Mouse (Mus musculus) pancreas, adult 10 weeks (tissue): ENCODE data around the gene Olfr1250. TPM values are rescaled to one million over a fixed set of nuclear protein-coding genes. Genes with fewer than 3 reads are reported as not detected.

ENCODE experiments used
- polyA plus RNA-seq: library from polyadenylated mRNA; stranded (reverse); fragments of 350-450 nt; fragmentation: Illumina TruSeq; extraction: RNeasy Lipid Tissue Mini Kit (QIAGEN cat#74804); gene quantifications from one replicate; pipeline ENCODE4 v1.2.3, GENCODE M21; 2015; ENCODE audit warnings: low read depth, low replicate concordance; ENCODE audit not compliant: insufficient read depth

The Olfr1250 gene
- not detected for polyA plus RNA-seq

GRCm38 (mm10) chr2:89661367-89661766, at the start of gene Olfr1250:
Gene Olfr1250, minus strand, starts transcription at chr2:89661467.

GRCm38 (mm10) chr2:89671836-89672235, 10.6 kb upstream of the Olfr1250 start, which contains the start of gene Olfr1251:
Gene Olfr1251, minus strand, starts transcription at chr2:89671936.

GRCm38 (mm10) chr2:89634883-89635282, 26.4 kb downstream of the Olfr1250 start, which contains the start of gene Olfr1249:
Gene Olfr1249, minus strand, starts transcription at chr2:89634983.

GRCm38 (mm10) chr2:89618145-89618544, 43.1 kb downstream of the Olfr1250 start, which contains the start of gene Olfr1248:
Gene Olfr1248, minus strand, starts transcription at chr2:89618245.

GRCm38 (mm10) chr2:89614030-89614429, 47.2 kb downstream of the Olfr1250 start, which contains the start of gene Olfr1247:
Gene Olfr1247, minus strand, starts transcription at chr2:89614130.

Other genes starting within 250 kb of the Olfr1250 start
- gene Olfr1239, start 241.1 kb downstream of the Olfr1250 start, polyA plus RNA-seq = not detected
- not detected for gene Olfr1240, start 218.5 kb downstream of the Olfr1250 start, polyA plus RNA-seq
- not detected for gene Olfr1241, start 174.3 kb downstream of the Olfr1250 start, polyA plus RNA-seq
- gene Olfr1242, start 163.1 kb downstream of the Olfr1250 start, polyA plus RNA-seq = not detected
- gene Olfr1243, start 130.0 kb downstream of the Olfr1250 start, polyA plus RNA-seq = not detected
- not detected for gene Olfr1245, start 83.0 kb downstream of the Olfr1250 start, polyA plus RNA-seq
- gene Olfr1246, start 68.3 kb downstream of the Olfr1250 start, polyA plus RNA-seq = not detected
- not detected for gene Olfr1247, start 47.3 kb downstream of the Olfr1250 start, polyA plus RNA-seq
- not detected for gene Olfr1248, start 43.2 kb downstream of the Olfr1250 start, polyA plus RNA-seq
- not detected for gene Olfr1249, start 26.5 kb downstream of the Olfr1250 start, polyA plus RNA-seq
- gene Olfr1251, start 10.5 kb upstream of the Olfr1250 start, polyA plus RNA-seq = not detected
- gene Olfr1252, start 63.5 kb upstream of the Olfr1250 start, polyA plus RNA-seq = not detected
- gene Olfr1253, start 95.6 kb upstream of the Olfr1250 start, polyA plus RNA-seq = not detected
- not detected for gene Olfr1254, start 132.2 kb upstream of the Olfr1250 start, polyA plus RNA-seq
- not detected for gene Olfr1255, start 150.6 kb upstream of the Olfr1250 start, polyA plus RNA-seq
- gene Olfr1256, start 180.1 kb upstream of the Olfr1250 start, polyA plus RNA-seq = not detected
- gene Olfr48, start 186.7 kb upstream of the Olfr1250 start, polyA plus RNA-seq = not detected
- gene Olfr1257, start 217.0 kb upstream of the Olfr1250 start, polyA plus RNA-seq = not detected